Mouse (Mus musculus): ENCODE results near the gene Nup188.

DNA sequence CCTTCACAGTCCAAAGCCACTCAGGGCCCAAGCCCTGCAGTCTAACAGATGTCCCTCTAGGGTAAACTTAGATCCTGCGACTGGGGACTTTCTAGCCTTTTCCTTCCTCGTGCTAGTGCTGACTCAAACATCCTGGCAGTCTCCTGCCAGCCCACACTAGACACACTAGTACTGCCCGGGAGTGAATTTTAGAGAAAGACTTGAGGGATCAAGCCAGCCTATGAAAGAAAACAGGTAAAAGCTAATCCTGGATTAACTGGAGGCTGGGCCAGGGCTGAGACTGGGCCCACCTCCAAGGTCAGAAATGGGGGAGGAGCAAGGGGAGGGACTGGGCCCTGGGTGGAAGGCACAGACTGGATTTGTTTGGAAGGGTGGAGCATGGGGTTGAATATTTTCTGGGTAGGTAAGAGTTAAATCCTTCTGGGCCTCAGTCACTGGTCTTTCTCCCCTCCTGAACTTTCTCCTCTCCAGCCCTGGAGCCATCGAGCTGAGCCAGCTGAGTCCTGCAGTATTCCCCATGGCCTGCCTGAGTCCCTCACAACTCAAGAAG lies 19.7 kb upstream of the Nup188 start:
- TF ChIP-seq CTCF (IDR thresholded peaks at IDR 0.05; ENCODE audit: low read depth, low read length) (no peak), GATA1 (IDR thresholded peaks at IDR 0.05; ENCODE audit: borderline replicate concordance, low read length) (no peak), TAL1 (conservative IDR thresholded peaks at IDR 0.05; ENCODE audit: low read depth, low read length) (no peak), POLR2AphosphoS5 (IDR thresholded peaks at IDR 0.05; ENCODE audit: insufficient replicate concordance, low read depth, low read length) (no peak), GATA2 (IDR thresholded peaks at IDR 0.05; ENCODE audit: borderline replicate concordance, low read depth, low read length) (no peak)

Data from G1E (cell line).